Mouse (Mus musculus) C2C12 (cell line): ENCODE data around the gene Cdk15.

Experiments used
- CTCF ChIP-seq: IDR thresholded peaks from one replicate; pipeline ENCODE4 v1.5.1; 2011; ENCODE audit not compliant: control insufficient read depth, insufficient read depth, insufficient read length
- MYOG ChIP-seq: IDR thresholded peaks from one replicate; pipeline ENCODE4 v1.6.1; 2011; ENCODE audit not compliant: control insufficient read depth, insufficient read length; ENCODE audit errors: extremely low read depth
- USF1 ChIP-seq: IDR thresholded peaks from one replicate; pipeline ENCODE4 v1.6.1; 2011; ENCODE audit warnings: low read depth, mild to moderate bottlenecking, control low read depth, moderate library complexity

DNA sequence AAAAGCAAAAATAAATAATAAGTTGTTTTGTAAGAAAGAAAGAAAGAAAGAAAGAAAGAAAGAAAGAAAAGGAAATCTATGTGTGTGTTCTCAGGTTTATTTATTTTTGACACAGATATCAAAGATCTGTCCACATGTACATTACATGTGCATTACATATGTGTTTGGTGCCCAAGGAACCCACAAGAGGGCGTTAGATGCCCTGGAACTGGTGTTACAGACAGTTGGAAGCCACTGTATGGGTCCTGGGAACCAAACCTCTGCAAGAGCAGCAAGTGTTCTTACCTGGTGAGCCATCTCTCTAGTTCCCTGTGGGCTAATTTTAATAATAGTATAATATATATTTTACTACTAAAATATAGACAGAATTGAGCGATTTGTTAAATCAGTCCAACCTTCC lies 12.9 kb upstream of the Cdk15 start:
- no peak for TF ChIP-seq MYOG
- TF ChIP-seq USF1: no peak
- TF ChIP-seq CTCF: no peak
